Mouse (Mus musculus) adrenal gland, adult 2 months (tissue): ENCODE measurements at regions not wholly inside any gene's neighbourhood (a gene's known extent, or its start where the extent isn't known, plus 50 kb on each side); places are given as distances from the start of the nearest gene placed in this dataset.

ENCODE experiments used
- DNase-seq: peaks from one replicate; pipeline ENCODE4 v3.0.0; 2021

- no peak for DNase-seq
Measured at GRCm38 (mm10) chr3:144012820-144013219, 192.2 kb downstream of the Lmo4 start.

- DNase-seq, result no peak
Measured at GRCm38 (mm10) chr3:144012173-144012572, 192.8 kb downstream of the Lmo4 start.

- no peak for DNase-seq
Measured at GRCm38 (mm10) chr3:144011456-144012025, 193.5 kb downstream of the Lmo4 start.

GRCm38 (mm10) chr3:144010558-144010957 lies 194.5 kb downstream of the Lmo4 start:
- DNase-seq, result no peak

GRCm38 (mm10) chr3:144007111-144007619 lies 197.9 kb downstream of the Lmo4 start:
- no peak for DNase-seq

GRCm38 (mm10) chr3:143997909-143998308 lies 207.1 kb downstream of the Lmo4 start:
- DNase-seq, result no peak

GRCm38 (mm10) chr3:143995045-143995444 lies 210.0 kb downstream of the Lmo4 start:
- no peak for DNase-seq

GRCm38 (mm10) chr3:143988991-143989390 lies 216.0 kb downstream of the Lmo4 start:
- DNase-seq, result no peak

GRCm38 (mm10) chr3:143988037-143988436 lies 217.0 kb downstream of the Lmo4 start:
- DNase-seq, result no peak

GRCm38 (mm10) chr3:143986798-143987197 lies 218.2 kb downstream of the Lmo4 start:
- no peak for DNase-seq

- DNase-seq, result no peak
Measured at GRCm38 (mm10) chr3:143986200-143986506, 218.9 kb downstream of the Lmo4 start.

GRCm38 (mm10) chr3:143985349-143986199 lies 219.4 kb downstream of the Lmo4 start:
- DNase-seq, result no peak

- DNase-seq, result no peak
Measured at GRCm38 (mm10) chr3:143978703-143979102, 226.3 kb downstream of the Lmo4 start.

- DNase-seq, result no peak
Measured at GRCm38 (mm10) chr3:143977886-143978447, 227.1 kb downstream of the Lmo4 start.

- DNase-seq, result no peak
Measured at GRCm38 (mm10) chr3:143973582-143973981, 231.4 kb downstream of the Lmo4 start.

GRCm38 (mm10) chr3:143972351-143972750 lies 232.7 kb downstream of the Lmo4 start:
- no peak for DNase-seq

GRCm38 (mm10) chr3:143970771-143971170 lies 234.2 kb downstream of the Lmo4 start:
- DNase-seq, result no peak

- no peak for DNase-seq
Measured at GRCm38 (mm10) chr3:143955508-143955907, 249.5 kb downstream of the Lmo4 start.

GRCm38 (mm10) chr3:143954822-143955221 lies 250.2 kb downstream of the Lmo4 start:
- no peak for DNase-seq

GRCm38 (mm10) chr3:143952289-143952688 lies 252.7 kb downstream of the Lmo4 start:
- peak; percentile 18 for DNase-seq

- no peak for DNase-seq
Measured at GRCm38 (mm10) chr3:143949656-143950055, 255.4 kb downstream of the Lmo4 start.

- peak; percentile 68 for DNase-seq
Measured at GRCm38 (mm10) chr3:143949026-143949637, 255.9 kb downstream of the Lmo4 start.

- no peak for DNase-seq
Measured at GRCm38 (mm10) chr3:143947938-143948267, 257.1 kb downstream of the Lmo4 start.
